Comparison of ENCODE assay signal across 8 mouse cellular contexts in the genomic region with DNA sequence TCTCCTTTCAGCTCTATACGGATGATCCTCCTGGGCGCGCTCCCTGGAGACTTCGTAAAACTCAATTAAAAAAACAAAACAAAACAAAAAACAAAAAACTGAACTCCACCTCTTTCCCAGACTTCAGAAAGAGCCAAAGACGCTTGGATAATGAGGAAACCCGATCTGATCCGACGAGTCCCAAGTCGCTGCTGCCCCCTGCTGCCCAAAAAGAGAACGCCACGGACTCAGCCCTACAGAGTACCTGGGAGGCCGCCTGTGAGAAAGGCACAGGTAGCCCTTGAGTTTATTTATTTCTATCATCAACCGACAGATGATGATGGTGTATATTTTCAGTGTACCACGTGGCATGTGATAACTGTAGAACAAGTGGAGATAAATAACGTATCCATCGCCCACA. TPM values are rescaled to one million over a fixed set of nuclear protein-coding genes. Genes with fewer than 3 reads are reported as not detected.
A peak's percentile ranks its signal among the peaks of the same experiment; 100 is the strongest.
DNase-seq lines count a peak whose midpoint lies in the region; ATAC-seq and TF ChIP-seq lines count a peak whose summit lies in the region.

No protein-coding gene starts in this region.

- intact Hi-C loops in gastrocnemius, adult 2 months (cut with DNase I): loop anchor here (2.0 to 10.0 kb wide), 3 partner anchors 585 to 1005 kb away; no protein-coding TSS in a partner anchor

- peaks cover 62% of the 10 kb centered on the region for H3K27me3 ChIP-seq in midbrain, embryonic 10.5 days (ENCODE audit: low read depth, poor library complexity, severe bottlenecking)
- H3K27me3 ChIP-seq in small intestine, adult 2 months (ENCODE audit: control insufficient read depth, insufficient read depth, low read length): no peaks in the 10 kb centered on the region

- DNase-seq in ZHBTc4 (ENCODE audit: low read depth, low spot score): peak; percentile 85
- DNase-seq in gastrocnemius, adult 2 months: peak; percentile 84
- DNase-seq in induced T-regulatory cell, adult 2 months (ENCODE audit: low read depth): peak; percentile 82
- peak; percentile 38 to 94 for DNase-seq in left cerebral cortex, adult 8-10 months (ENCODE audit: low spot score in 2 of 2)
- peak; percentile 73 for DNase-seq in midbrain, embryonic 10.5 days (ENCODE audit: low spot score)
- peak; percentile 57 for DNase-seq in yolk sac, embryonic 10.5 days (ENCODE audit: low spot score)

- peaks cover 41% of the 10 kb centered on the region for H3K4me1 ChIP-seq in midbrain, embryonic 10.5 days
- H3K4me1 ChIP-seq in small intestine, adult 2 months (ENCODE audit: control insufficient read depth, insufficient read depth, insufficient read length, low read length): no peaks in the 10 kb centered on the region; the same call in 1 of the 2 replicates

- no peaks in the 10 kb centered on the region for H3K9me3 ChIP-seq in midbrain, embryonic 10.5 days (replicated peaks)

- H3K36me3 ChIP-seq in midbrain, embryonic 10.5 days: no peaks in the 10 kb centered on the region
- H3K36me3 ChIP-seq in small intestine, adult 2 months (ENCODE audit: control insufficient read depth, insufficient read depth, low read length): no peaks in the 10 kb centered on the region

- no peak for TF ChIP-seq POLR2A in small intestine, adult 2 months (IDR thresholded peaks at IDR 0.05; ENCODE audit: low read depth, low read length)

- 0 out of 2 replicates have a peak, but pooled peaks have one; percentile 30 for ATAC-seq in common myeloid progenitor, adult 5-6 weeks (replicated peaks; ENCODE audit: low read depth, poor library complexity, severe bottlenecking)

- peak; percentile 91 for TF ChIP-seq CTCF in gastrocnemius, adult 2 months (IDR thresholded peaks at IDR 0.05)
- peak; percentile 89 for TF ChIP-seq CTCF in small intestine, adult 2 months (IDR thresholded peaks at IDR 0.05; ENCODE audit: extremely low read depth, insufficient read length, insufficient replicate concordance, low read depth, low read length)

- H3K27ac ChIP-seq in gastrocnemius, adult 2 months: no peak overlapping the region
- 0 out of 2 replicates have a peak overlapping the region, but pooled peaks have one; percentile 42 for H3K27ac ChIP-seq in midbrain, embryonic 10.5 days (replicated peaks)
- no peak overlapping the region for H3K27ac ChIP-seq in small intestine, adult 2 months (ENCODE audit: insufficient read depth, low read depth, low read length)

- peak overlapping the region; percentile 58 for H3K4me3 ChIP-seq in gastrocnemius, adult 2 months
- peak overlapping the region; percentile 25; the same call in 1 of the 2 replicates for H3K4me3 ChIP-seq in midbrain, embryonic 10.5 days
- H3K4me3 ChIP-seq in small intestine, adult 2 months (ENCODE audit: low read depth, low read length): no peak overlapping the region

- 5% methylated on average over 16 of the region's 16 CpGs for WGBS in midbrain, embryonic 10.5 days
- 11% methylated on average over 16 of the region's 16 CpGs for WGBS in small intestine, adult 2 months

RNA-seq across cellular contexts. Expression of a gene that starts 14.5 kb away (rescaled TPM):
- 4,884 and 5,218 TPM in 2 replicates for total RNA-seq in common myeloid progenitor, adult 5-6 weeks (2017)
- 1,000 to 10,000 TPM; 1,321 to 1,510 TPM for total RNA-seq in gastrocnemius, adult 2 months (2021)
- 1,000 to 10,000 TPM; 1,482 to 1,620 (median 1,566) TPM for total RNA-seq in left cerebral cortex, adult 8-10 months (2022)
- 965 and 1,195 TPM in 2 replicates for polyA plus RNA-seq in midbrain, embryonic 10.5 days (2016; fragmentation: Nextera tagmentation; extraction: Ambion mirVana)
- 3,342 and 5,315 TPM in 2 replicates for polyA plus RNA-seq in small intestine, adult 2 months (2012; rRNA removed)

RNA-seq across cellular contexts. Expression of a gene that starts 46.8 kb away (rescaled TPM):
- total RNA-seq in common myeloid progenitor, adult 5-6 weeks (2017): 229 and 241 TPM in 2 replicates
- 1 to 10 TPM in 1 of 2 experiments, under 1 TPM in 1; 0.69 to 1.5 TPM for total RNA-seq in gastrocnemius, adult 2 months (2021)
- 1 to 10 TPM; 1.2 to 2.1 (median 2.1) TPM for total RNA-seq in left cerebral cortex, adult 8-10 months (2022)
- polyA plus RNA-seq in midbrain, embryonic 10.5 days (2016; fragmentation: Nextera tagmentation; extraction: Ambion mirVana): 121 and 123 TPM in 2 replicates
- 2.3 and 6.5 TPM in 2 replicates for polyA plus RNA-seq in small intestine, adult 2 months (2012; rRNA removed)

Comparison
In these comparisons a context has a peak if more than half of its experiments do, and no peak if none do; other contexts are left out.
1. RNA of a gene that starts 46.8 kb away (total RNA-seq): 229 to 241 TPM in common myeloid progenitor, adult 5-6 weeks; 1.2 to 2.1 TPM in left cerebral cortex, adult 8-10 months and 0.69 to 1.5 TPM in gastrocnemius, adult 2 months; every median in the first group is over 10 times any median in the second.
2. Peak in every context shown above with its lines, with median percentiles within 50 percentile points of each other: DNase-seq.